Mouse (Mus musculus): ENCODE data around the gene Rgl1.

Rgl1 gene

GRCm38 (mm10) chr1:152506175-152506574, 260.0 kb downstream of the Rgl1 start:
- DNase-seq (ENCODE audit: low read depth) = no peak

GRCm38 (mm10) chr1:152499802-152500201, 266.3 kb downstream of the Rgl1 start:
- peak; percentile 17 for DNase-seq (ENCODE audit: low read depth)

GRCm38 (mm10) chr1:152497581-152497980, 268.6 kb downstream of the Rgl1 start:
- DNase-seq (ENCODE audit: low read depth) = no peak

- DNase-seq (ENCODE audit: low read depth) = no peak
These were observed 269.3 kb downstream of the Rgl1 start for GRCm38 (mm10) chr1:152496831-152497230.

GRCm38 (mm10) chr1:152492258-152492657, 273.9 kb downstream of the Rgl1 start:
- no peak for DNase-seq (ENCODE audit: low read depth)

GRCm38 (mm10) chr1:152490842-152491241, 275.3 kb downstream of the Rgl1 start:
- no peak for DNase-seq (ENCODE audit: low read depth)

- DNase-seq (ENCODE audit: low read depth) = no peak
These were observed 290.0 kb downstream of the Rgl1 start for GRCm38 (mm10) chr1:152476126-152476525.

- no peak for DNase-seq (ENCODE audit: low read depth)
These were observed 297.7 kb downstream of the Rgl1 start for GRCm38 (mm10) chr1:152468443-152468842.

Data from induced T-regulatory cell, adult 2 months (primary cell).